Comparison of ENCODE assay signal across 9 mouse cellular contexts in the genomic region with DNA sequence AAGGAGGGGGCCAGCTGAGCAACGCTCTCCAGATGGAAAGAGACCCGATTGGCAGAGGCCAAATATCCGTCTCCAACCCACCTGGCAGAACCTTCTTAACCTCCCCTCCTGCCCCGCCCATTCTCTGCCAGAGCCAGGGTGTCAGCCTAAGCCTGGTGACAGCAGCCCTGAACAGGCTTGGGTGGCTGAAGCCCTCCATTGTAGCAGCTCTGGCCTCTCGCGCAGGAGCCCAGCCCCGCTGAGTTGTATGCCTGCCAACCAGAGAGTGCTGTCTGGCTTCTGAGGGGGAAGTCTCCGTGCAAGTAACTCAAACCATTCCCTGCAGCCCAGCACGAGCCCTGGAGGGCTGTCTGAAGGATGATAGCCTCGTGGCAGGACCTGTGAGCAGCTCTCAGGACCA. TPM values are rescaled to one million over a fixed set of nuclear protein-coding genes. Genes with fewer than 3 reads are reported as not detected.
DNase-seq lines count a peak whose midpoint lies in the region; ATAC-seq and TF ChIP-seq lines count a peak whose summit lies in the region.
"Had no signal": no experiment of that assay in that cellular context is flagged by ENCODE, and none has a peak within 500 bp of the region (broad histone marks: within the 10 kb centered on the region; RNA-seq: fewer than 3 reads in every experiment).

No protein-coding gene starts in this region.

- no peaks in the 10 kb centered on the region for H3K4me1 ChIP-seq in kidney, adult 2 months (ENCODE audit: control insufficient read depth, insufficient read depth, low read length)
- H3K4me1 ChIP-seq in forebrain, postnatal 0 days (ENCODE audit: insufficient read depth): no peaks in the 10 kb centered on the region
- peaks cover 16% of the 10 kb centered on the region for H3K4me1 ChIP-seq in hindbrain, embryonic 13.5 days (replicated peaks)
- H3K4me1 ChIP-seq in thymus, adult 2 months (replicated peaks; ENCODE audit: control insufficient read depth, insufficient read depth, low read length): no peaks in the 10 kb centered on the region

- H3K9me3 ChIP-seq in forebrain, postnatal 0 days (ENCODE audit: low read length): no peaks in the 10 kb centered on the region
- H3K9me3 ChIP-seq in hindbrain, embryonic 13.5 days: no peaks in the 10 kb centered on the region
- H3K9me3 ChIP-seq: neural tube, embryonic 12.5 days had no signal

- no peak for TF ChIP-seq POLR2A in kidney, adult 2 months (IDR thresholded peaks at IDR 0.05; ENCODE audit: low read depth, low read length)
- TF ChIP-seq POLR2A in thymus, adult 2 months (IDR thresholded peaks at IDR 0.05; ENCODE audit: control insufficient read depth, extremely low read depth, insufficient read depth, low read length, poor library complexity): no peak

- no peaks in the 10 kb centered on the region for H3K27me3 ChIP-seq in kidney, adult 2 months (replicated peaks; ENCODE audit: control insufficient read depth, insufficient read depth, low read length)
- no peaks in the 10 kb centered on the region for H3K27me3 ChIP-seq in forebrain, postnatal 0 days (ENCODE audit: insufficient read depth, low read length)
- H3K27me3 ChIP-seq in hindbrain, embryonic 13.5 days: peaks cover 5% of the 10 kb centered on the region; the same call in 1 of the 2 replicates
- no peaks in the 10 kb centered on the region for H3K27me3 ChIP-seq in thymus, adult 2 months (ENCODE audit: control insufficient read depth, insufficient read depth, low read length)
- H3K27me3 ChIP-seq: neural tube, embryonic 12.5 days had no signal

- peak; percentile 60 to 65 for DNase-seq in kidney, postnatal 4 days
- no peak for DNase-seq in kidney, adult 2 months
- peak; percentile 51 for DNase-seq in brain, adult 2 months (ENCODE audit: low read depth, low spot score)
- peak; percentile 69 for DNase-seq in forebrain, postnatal 0 days
- DNase-seq in lung, postnatal 36 days: peak; percentile 7
- DNase-seq in adrenal gland, postnatal 4 days (ENCODE audit: low spot score in 2 of 2): no peak
- no peak for DNase-seq in thymus, adult 2 months

- H3K36me3 ChIP-seq in kidney, adult 2 months (ENCODE audit: control insufficient read depth, insufficient read depth, low read length): no peaks in the 10 kb centered on the region
- no peaks in the 10 kb centered on the region for H3K36me3 ChIP-seq in forebrain, postnatal 0 days (ENCODE audit: insufficient read depth)
- no peaks in the 10 kb centered on the region for H3K36me3 ChIP-seq in hindbrain, embryonic 13.5 days
- H3K36me3 ChIP-seq in thymus, adult 2 months (ENCODE audit: control insufficient read depth, insufficient read depth, low read length): no peaks in the 10 kb centered on the region
- H3K36me3 ChIP-seq: neural tube, embryonic 12.5 days had no signal

- H3K4me3 ChIP-seq in kidney, adult 2 months (ENCODE audit: insufficient read depth, low read depth, low read length): no peak overlapping the region
- H3K4me3 ChIP-seq in forebrain, postnatal 0 days (ENCODE audit: low read depth, low read length): no peak overlapping the region
- H3K4me3 ChIP-seq in hindbrain, embryonic 13.5 days: no peak overlapping the region
- no peak overlapping the region for H3K4me3 ChIP-seq in thymus, adult 2 months (ENCODE audit: control insufficient read depth, insufficient read depth, low read length)
- H3K4me3 ChIP-seq: neural tube, embryonic 12.5 days had no signal

- H3K4me2 ChIP-seq in forebrain, postnatal 0 days (ENCODE audit: low read depth): 0 out of 2 replicates have a peak overlapping the region, but pooled peaks have one; percentile 4
- H3K4me2 ChIP-seq in hindbrain, embryonic 13.5 days: no peak overlapping the region
- H3K4me2 ChIP-seq: neural tube, embryonic 12.5 days had no signal

- whole genome bisulfite sequencing in kidney, adult 2 months: 32% methylated on average over 10 of the region's 10 CpGs
- WGBS in forebrain, postnatal 0 days: 22% methylated on average over 10 of the region's 10 CpGs
- WGBS in hindbrain, embryonic 13.5 days: 34% methylated on average over 10 of the region's 10 CpGs
- WGBS in thymus, adult 2 months: 56% methylated on average over 10 of the region's 10 CpGs

- TF ChIP-seq CTCF in kidney, adult 2 months (conservative IDR thresholded peaks at IDR 0.05; ENCODE audit: insufficient read depth, insufficient read length, low read depth, low read length): no peak
- no peak for TF ChIP-seq CTCF in forebrain, postnatal 0 days (IDR thresholded peaks at IDR 0.05; ENCODE audit: low read depth)
- no peak for TF ChIP-seq CTCF in thymus, adult 2 months (IDR thresholded peaks at IDR 0.05; ENCODE audit: borderline replicate concordance, control insufficient read depth, extremely low read depth, insufficient read depth, low read length, poor library complexity)

- no peak overlapping the region for H3K27ac ChIP-seq in kidney, adult 2 months (ENCODE audit: insufficient read depth, low read depth, low read length)
- H3K27ac ChIP-seq in forebrain, postnatal 0 days (ENCODE audit: low read depth, low read length): no peak overlapping the region
- H3K27ac ChIP-seq in hindbrain, embryonic 13.5 days: no peak overlapping the region
- H3K27ac ChIP-seq in thymus, adult 2 months (ENCODE audit: control insufficient read depth, insufficient read depth, low read length): no peak overlapping the region
- H3K27ac ChIP-seq: neural tube, embryonic 12.5 days had no signal

- no peak overlapping the region for H3K9ac ChIP-seq in forebrain, postnatal 0 days
- H3K9ac ChIP-seq in hindbrain, embryonic 13.5 days: no peak overlapping the region
- H3K9ac ChIP-seq: neural tube, embryonic 12.5 days had no signal

- ATAC-seq in forebrain, postnatal 0 days: peak; percentile 87
- ATAC-seq in hindbrain, embryonic 13.5 days (ENCODE audit: low FRiP score): 0 out of 2 replicates have a peak, but pooled peaks have one; percentile 52

RNA-seq across cellular contexts. Expression of gene Thap12, which starts 32.0 kb away (rescaled TPM):
- polyA plus RNA-seq in kidney, adult 2 months (2012; rRNA removed): 12.3 and 13.3 TPM in 2 replicates
- total RNA-seq in forebrain, postnatal 0 days (2014; rRNA removed): 88.8 and 97.3 TPM in 2 replicates
- polyA plus RNA-seq in forebrain, postnatal 0 days (2015; fragmentation: Nextera tagmentation; extraction: Ambion mirVana): 45.1 and 51.3 TPM in 2 replicates
- 45.9 and 49.4 TPM in 2 replicates for polyA plus RNA-seq in hindbrain, embryonic 13.5 days (2015; fragmentation: Nextera tagmentation; extraction: Ambion mirVana)
- 10 to 100 TPM; 68.3 to 76.5 TPM for total RNA-seq in adrenal gland, postnatal 4 days (2021)
- polyA plus RNA-seq in thymus, adult 2 months (2012; rRNA removed): 10.7 and 11.8 TPM in 2 replicates

Comparison
In these comparisons a context has a peak if more than half of its experiments do, and no peak if none do; other contexts are left out.
1. DNase-seq: peak in kidney, postnatal 4 days (2 of 2), brain, adult 2 months (single experiment), forebrain, postnatal 0 days (single experiment) and lung, postnatal 36 days (single experiment); none in kidney, adult 2 months (single experiment), adrenal gland, postnatal 4 days (0 of 2) and thymus, adult 2 months (single experiment).